Mouse (Mus musculus) MEL (cell line): ENCODE data around the gene Mrpl39.

Source experiments
- CTCF ChIP-seq, 3 experiments: IDR thresholded peaks in 2 of 3; conservative IDR thresholded peaks in 1 of 3; 2 replicates each; pipeline ENCODE4 v1.5.1; 2011 to 2012; ENCODE audit warnings: low read length in 3 of 3, low read depth in 2 of 3, mild to moderate bottlenecking in 2 of 3, improper control_type of control experiment in 1 of 3, inconsistent platforms in 1 of 3, mixed read lengths in 1 of 3, moderate library complexity in 1 of 3; ENCODE audit not compliant: control insufficient read depth in 1 of 3, insufficient read depth in 1 of 3, poor library complexity in 1 of 3, severe bottlenecking in 1 of 3
- EP300 ChIP-seq, 2 experiments: IDR thresholded peaks; 2 replicates each; pipeline ENCODE4 v1.6.1; 2011; ENCODE audit warnings: improper control_type of control experiment in 2 of 2, low read length in 2 of 2, low read depth in 1 of 2, mild to moderate bottlenecking in 1 of 2
- MEF2A ChIP-seq: IDR thresholded peaks from 2 replicates; pipeline ENCODE4 v1.6.1; 2014; ENCODE audit warnings: low read depth, mild to moderate bottlenecking, inconsistent platforms, low read length, improper control_type of control experiment; ENCODE audit not compliant: poor library complexity, insufficient replicate concordance, severe bottlenecking; ENCODE audit errors: extremely low read depth
- SMC3 ChIP-seq: IDR thresholded peaks from 2 replicates; pipeline ENCODE4 v1.6.1; 2011; ENCODE audit warnings: low read depth, low read length, improper control_type of control experiment
- USF1 ChIP-seq: IDR thresholded peaks from 2 replicates; pipeline ENCODE4 v1.6.1; 2014; ENCODE audit warnings: low read depth, mild to moderate bottlenecking, inconsistent platforms, low read length, improper control_type of control experiment, moderate library complexity

DNA sequence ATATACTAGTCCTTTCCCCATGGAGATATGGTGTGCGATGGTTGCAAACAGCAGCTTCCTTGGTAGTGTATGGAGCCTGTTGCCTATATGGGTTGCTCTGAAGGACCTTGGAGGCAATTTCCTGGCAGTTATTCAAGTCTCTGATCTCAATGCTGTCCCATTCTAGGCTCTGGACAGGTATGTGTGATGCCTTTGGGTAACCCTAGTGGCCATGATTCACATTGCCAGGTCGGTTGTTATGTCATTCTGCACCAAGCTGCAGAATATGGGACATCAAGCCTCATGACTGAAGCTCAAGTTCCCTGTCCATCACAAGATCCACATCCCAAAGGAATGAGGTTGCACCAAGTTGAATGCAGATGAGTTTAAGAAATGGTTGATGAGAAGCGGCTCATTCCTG is 1.8 kb upstream of the Mrpl39 start:
- TF ChIP-seq EP300 (IDR thresholded peaks at IDR 0.05; ENCODE audit: low read depth in 1 of 2, low read length in 2 of 2) (no peak), USF1 (no peak), SMC3 (no peak), MEF2A (no peak), CTCF (IDR thresholded peaks at IDR 0.05 in 2 of 3, conservative IDR thresholded peaks at IDR 0.05 in 1 of 3; ENCODE audit: control insufficient read depth in 1 of 3, insufficient read depth in 1 of 3, low read depth in 2 of 3, low read length in 3 of 3, poor library complexity in 1 of 3, severe bottlenecking in 1 of 3) (peak in 1 of 3 experiments; percentile 47; a peak in 3 of 6 replicates)
